ENCODE assay signal across 15 mouse cellular contexts in genomic region chrX:13494892-13495703, GRCm38 (mm10). TPM values are rescaled to one million over a fixed set of nuclear protein-coding genes. Genes with fewer than 3 reads are reported as not detected.
A peak's percentile ranks its signal among the peaks of the same experiment; 100 is the strongest.
DNase-seq lines count a peak whose midpoint lies in the region; ATAC-seq lines count a peak whose summit lies in the region.
"Had no signal": no experiment of that assay in that cellular context is flagged by ENCODE, and none has a peak within 500 bp of the region (broad histone marks: within the 10 kb centered on the region; RNA-seq: fewer than 3 reads in every experiment).

No protein-coding gene starts in this region.

- peak; percentile 47 for DNase-seq in gastrocnemius, adult 18-20 months (ENCODE audit: low spot score)
- DNase-seq in gastrocnemius, postnatal 36 days: no peak
- peak; percentile 20 for DNase-seq in 3T3-L1 (ENCODE audit: low read depth, low spot score)
- DNase-seq in liver, embryonic 13.5 days: peak; percentile 12
- DNase-seq in T-cell, adult 2 months (ENCODE audit: low spot score): no peak
- no peak for DNase-seq in left cerebral cortex, adult 9 months (ENCODE audit: low spot score in 2 of 2)
- DNase-seq: thymus, adult 2 months had no signal

- intact Hi-C loops in gastrocnemius, postnatal 36 days (cut with DNase I): no loop called here

- no peaks in the 10 kb centered on the region for H3K36me3 ChIP-seq in embryonic facial prominence, embryonic 15.5 days
- no peaks in the 10 kb centered on the region for H3K36me3 ChIP-seq in liver, embryonic 13.5 days
- no peaks in the 10 kb centered on the region for H3K36me3 ChIP-seq in kidney, embryonic 16.5 days (ENCODE audit: insufficient read depth, low read length)
- H3K36me3 ChIP-seq: heart, embryonic 15.5 days; kidney, embryonic 15.5 days had no signal

- H3K4me1 ChIP-seq in embryonic facial prominence, embryonic 15.5 days: no peaks in the 10 kb centered on the region
- H3K4me1 ChIP-seq in liver, embryonic 13.5 days (replicated peaks): peaks cover 39% of the 10 kb centered on the region
- H3K4me1 ChIP-seq in kidney, embryonic 16.5 days (ENCODE audit: insufficient read depth, low read length): no peaks in the 10 kb centered on the region
- H3K4me1 ChIP-seq: heart, embryonic 15.5 days; kidney, embryonic 15.5 days had no signal

- H3K4me3 ChIP-seq in embryonic facial prominence, embryonic 15.5 days (replicated peaks): no peak overlapping the region
- no peak overlapping the region for H3K4me3 ChIP-seq in liver, embryonic 13.5 days (replicated peaks)
- no peak overlapping the region for H3K4me3 ChIP-seq in kidney, embryonic 16.5 days (ENCODE audit: low read length)
- H3K4me3 ChIP-seq: erythroblast, embryonic 14.5 days; heart, embryonic 15.5 days; kidney, embryonic 15.5 days had no signal

- H3K4me2 ChIP-seq in embryonic facial prominence, embryonic 15.5 days (replicated peaks): no peak overlapping the region
- H3K4me2 ChIP-seq in liver, embryonic 13.5 days: 0 out of 2 replicates have a peak overlapping the region, but pooled peaks have one; percentile 12
- H3K4me2 ChIP-seq in kidney, embryonic 16.5 days (replicated peaks; ENCODE audit: low read depth, low read length): no peak overlapping the region
- H3K4me2 ChIP-seq: heart, embryonic 15.5 days; kidney, embryonic 15.5 days had no signal

- peak; percentile 60; the same call in 1 of the 2 replicates for ATAC-seq in embryonic facial prominence, embryonic 15.5 days (ENCODE audit: insufficient number of reproducible peaks, low FRiP score, low TSS enrichment, low read depth)
- ATAC-seq in liver, embryonic 13.5 days (ENCODE audit: low read depth): peak; percentile 91
- no peak for ATAC-seq in kidney, embryonic 16.5 days (ENCODE audit: low FRiP score, low TSS enrichment)
- ATAC-seq: hindbrain, postnatal 0 days had no signal

- no peak overlapping the region for H3K9ac ChIP-seq in embryonic facial prominence, embryonic 15.5 days
- H3K9ac ChIP-seq in liver, embryonic 13.5 days: no peak overlapping the region
- H3K9ac ChIP-seq in kidney, embryonic 16.5 days (replicated peaks; ENCODE audit: low read length): no peak overlapping the region
- H3K9ac ChIP-seq: heart, embryonic 15.5 days; kidney, embryonic 15.5 days had no signal

- peak overlapping the region; percentile 48 for H3K27ac ChIP-seq in embryonic facial prominence, embryonic 15.5 days (replicated peaks)
- H3K27ac ChIP-seq in liver, embryonic 13.5 days: peak overlapping the region; percentile 72
- H3K27ac ChIP-seq in kidney, embryonic 16.5 days (ENCODE audit: low read length): no peak overlapping the region
- H3K27ac ChIP-seq: heart, embryonic 15.5 days; hindbrain, postnatal 0 days; kidney, embryonic 15.5 days had no signal

- no peaks in the 10 kb centered on the region; the same call in 1 of the 2 replicates for H3K27me3 ChIP-seq in embryonic facial prominence, embryonic 15.5 days
- H3K27me3 ChIP-seq in liver, embryonic 13.5 days: no peaks in the 10 kb centered on the region
- peaks cover 12% of the 10 kb centered on the region; the same call in 1 of the 2 replicates for H3K27me3 ChIP-seq in kidney, embryonic 16.5 days (ENCODE audit: insufficient read depth, low read length)
- H3K27me3 ChIP-seq: heart, embryonic 15.5 days had no signal

- H3K9me3 ChIP-seq in embryonic facial prominence, embryonic 15.5 days (replicated peaks): no peaks in the 10 kb centered on the region
- H3K9me3 ChIP-seq in liver, embryonic 13.5 days (replicated peaks): no peaks in the 10 kb centered on the region
- no peaks in the 10 kb centered on the region for H3K9me3 ChIP-seq in kidney, embryonic 16.5 days (ENCODE audit: low read length)
- H3K9me3 ChIP-seq: heart, embryonic 15.5 days; kidney, embryonic 15.5 days had no signal

- 70% methylated on average over 8 of the region's 8 CpGs for WGBS in embryonic facial prominence, embryonic 15.5 days
- WGBS in liver, embryonic 13.5 days (ENCODE audit: insufficient replicate concordance): 54% methylated on average over 8 of the region's 8 CpGs
- WGBS in kidney, embryonic 16.5 days: 80% methylated on average over 8 of the region's 8 CpGs

RNA-seq across cellular contexts. Expression of gene Nyx, which starts 29.2 kb away (rescaled TPM):
- under 1 TPM in 1 of 2 experiments, not detected in 1; 0.07 TPM for total RNA-seq in gastrocnemius, adult 18-20 months (2021)
- not detected for total RNA-seq in gastrocnemius, postnatal 36 days (2021)
- polyA plus RNA-seq in embryonic facial prominence, embryonic 15.5 days (2015; fragmentation: Nextera tagmentation; extraction: Ambion mirVana): 0.07 and 0.08 TPM in 2 replicates
- 0.02 TPM in 1 of 2 replicates, not detected in the other for polyA plus RNA-seq in liver, embryonic 13.5 days (2015; fragmentation: Nextera tagmentation; extraction: Ambion mirVana)
- 0.04 TPM in 1 of 2 replicates, not detected in the other for polyA plus RNA-seq in kidney, embryonic 16.5 days (2015; fragmentation: Nextera tagmentation; extraction: Ambion mirVana)
- total RNA-seq: common myeloid progenitor, adult 5-6 weeks had no signal
- polyA plus RNA-seq: erythroblast, embryonic 14.5 days; limb, embryonic 11.5 days had no signal

Comparison
In these comparisons a context has a peak if more than half of its experiments do, and no peak if none do; other contexts are left out.
1. DNase-seq: peak in gastrocnemius, adult 18-20 months (single experiment), 3T3-L1 (single experiment) and liver, embryonic 13.5 days (single experiment); none in gastrocnemius, postnatal 36 days (0 of 2), T-cell, adult 2 months (single experiment) and left cerebral cortex, adult 9 months (0 of 2).